Mouse (Mus musculus): ENCODE results near the gene Olfr1042. TPM values are rescaled to one million over a fixed set of nuclear protein-coding genes. Genes with fewer than 3 reads are reported as not detected.
"Not testable (repeated sequence)": the region's sequence is repeated elsewhere in the genome, so short reads cannot be mapped to it uniquely, and the experiment has no call there.

The Olfr1042 gene
- polyA plus RNA-seq (2015; fragmentation: Nextera tagmentation; extraction: Ambion mirVana), result not detected in 2 replicates

DNA sequence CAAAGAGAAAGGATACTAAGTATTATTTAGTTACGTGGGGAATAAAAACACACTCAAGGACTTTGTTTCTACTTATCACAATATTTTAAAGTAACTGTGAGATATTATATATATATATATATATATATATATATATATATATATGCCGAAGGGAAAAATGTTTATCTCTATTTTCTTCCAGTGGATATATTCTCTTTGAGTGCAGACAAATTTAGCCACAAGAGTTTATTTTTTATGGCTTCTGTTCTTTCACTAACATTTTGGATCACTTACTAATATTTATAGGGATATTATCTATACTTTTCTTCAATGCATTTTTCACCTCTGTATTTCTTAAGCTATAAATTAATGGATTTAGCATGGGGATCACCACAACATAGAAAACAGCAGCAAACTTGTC, at the start of gene Olfr1042:
Olfr1042 (minus strand) TSS at position 101 of the 400 bp plus-strand sequence.
- ATAC-seq (ENCODE audit: low read depth), result no peak
- H3K4me1 ChIP-seq (ENCODE audit: control insufficient read depth, low read depth, low read length), result no peaks in the 10 kb centered on the region
- no peaks in the 10 kb centered on the region for H3K36me3 ChIP-seq (ENCODE audit: control insufficient read depth, insufficient read depth)
- H3K9ac ChIP-seq (ENCODE audit: low read depth, low read length), result no peak within 1 kb of the TSS
- 69% methylated on average over 2 of the region's 2 CpGs for WGBS (ENCODE audit: insufficient replicate concordance)
- no peak within 1 kb of the TSS for H3K4me3 ChIP-seq (ENCODE audit: low read depth, low read length)
- no peaks in the 10 kb centered on the region for H3K27me3 ChIP-seq (ENCODE audit: control insufficient read depth, insufficient read depth, low read depth, low read length)
- no peaks in the 10 kb centered on the region for H3K9me3 ChIP-seq (replicated peaks; ENCODE audit: control insufficient read depth, low read length)
- H3K4me2 ChIP-seq (ENCODE audit: low read depth, low read length), result no peak within 1 kb of the TSS
- H3K27ac ChIP-seq (ENCODE audit: low read length), result no peak within 1 kb of the TSS

DNA sequence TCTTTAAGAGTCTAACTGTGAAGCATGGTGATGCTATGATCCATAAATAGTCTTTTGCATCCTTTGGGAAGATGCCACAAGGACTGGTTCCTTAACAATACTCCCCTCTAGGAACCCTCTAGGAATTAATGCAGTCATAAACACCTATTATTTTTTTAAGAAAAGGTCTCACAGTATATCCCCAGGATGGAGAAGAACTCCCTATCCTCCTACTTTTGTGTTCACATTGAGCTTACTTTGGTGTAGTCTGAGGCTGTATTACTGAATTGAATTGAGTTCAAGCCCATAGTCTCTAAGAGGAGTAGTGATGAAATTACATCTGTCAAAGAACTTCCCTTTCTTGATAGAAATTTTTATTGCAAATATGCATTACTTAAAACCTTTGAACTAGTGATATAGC, 41.3 kb upstream of the Olfr1042 start, which contains the start of gene Olfr1045:
Olfr1045 (minus strand) TSS at position 101 of the 400 bp plus-strand sequence.
- Histone ChIP-seq H3K27me3 (ENCODE audit: control insufficient read depth, insufficient read depth, low read depth, low read length) (no peaks in the 10 kb centered on the region), H3K4me1 (ENCODE audit: control insufficient read depth, low read depth, low read length) (no peaks in the 10 kb centered on the region), H3K27ac (ENCODE audit: low read length) (no peak within 1 kb of the TSS), H3K9ac (ENCODE audit: low read depth, low read length) (no peak within 1 kb of the TSS), H3K36me3 (ENCODE audit: control insufficient read depth, insufficient read depth) (no peaks in the 10 kb centered on the region), H3K4me3 (ENCODE audit: low read depth, low read length) (no peak within 1 kb of the TSS), H3K4me2 (ENCODE audit: low read depth, low read length) (no peak within 1 kb of the TSS), H3K9me3 (replicated peaks; ENCODE audit: control insufficient read depth, low read length) (no peaks in the 10 kb centered on the region)
- no peak for ATAC-seq (ENCODE audit: low read depth)

DNA sequence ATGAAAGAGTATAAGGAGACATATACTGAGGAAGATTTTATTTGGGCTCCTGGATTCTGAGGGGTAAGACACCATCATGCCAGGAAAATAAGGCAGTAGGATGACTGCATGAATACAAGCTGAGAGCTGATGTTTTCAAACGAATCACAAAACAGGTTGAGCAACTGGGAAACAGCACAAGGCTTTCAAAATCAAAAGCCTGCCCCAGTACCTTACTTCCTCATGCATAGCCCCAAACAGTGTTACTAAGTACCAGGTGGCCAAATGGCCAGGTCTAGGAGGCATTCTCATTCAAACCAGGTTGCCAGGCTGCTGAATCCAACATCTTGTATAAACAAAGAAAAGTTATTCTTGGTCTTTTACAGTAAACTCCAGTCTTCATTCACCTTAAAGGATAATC, 34.2 kb upstream of the Olfr1042 start:
- 28% methylated on average over 1 of the region's 1 CpGs for WGBS (ENCODE audit: insufficient replicate concordance)
- Histone ChIP-seq H3K9ac (ENCODE audit: low read depth, low read length) (no peak overlapping the region), H3K27me3 (ENCODE audit: control insufficient read depth, insufficient read depth, low read depth, low read length) (no peaks in the 10 kb centered on the region), H3K36me3 (ENCODE audit: control insufficient read depth, insufficient read depth) (no peaks in the 10 kb centered on the region), H3K9me3 (replicated peaks; ENCODE audit: control insufficient read depth, low read length) (no peaks in the 10 kb centered on the region), H3K4me2 (ENCODE audit: low read depth, low read length) (no peak overlapping the region), H3K27ac (ENCODE audit: low read length) (no peak overlapping the region), H3K4me3 (ENCODE audit: low read depth, low read length) (no peak overlapping the region), H3K4me1 (ENCODE audit: control insufficient read depth, low read depth, low read length) (no peaks in the 10 kb centered on the region)
- ATAC-seq (ENCODE audit: low read depth), result no peak; the same call in 1 of the 2 replicates

DNA sequence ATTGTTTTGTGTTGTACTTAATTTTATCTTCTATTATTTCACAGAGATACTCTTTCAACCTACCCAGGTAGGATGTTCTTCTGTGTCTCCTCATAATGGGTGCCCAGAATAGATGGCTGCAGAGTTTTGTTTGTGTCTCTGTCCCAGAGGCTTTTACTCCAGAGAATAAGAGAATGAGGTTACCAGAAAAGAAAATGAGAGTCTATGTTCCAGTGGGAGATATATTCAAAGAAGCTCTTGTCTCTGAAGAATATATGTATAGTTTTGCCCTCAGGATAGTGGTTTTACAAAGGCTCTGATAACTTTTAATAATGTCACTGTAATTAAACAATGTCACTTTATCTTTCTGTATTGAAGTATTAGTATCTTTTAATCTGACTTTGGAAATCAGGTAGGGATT, 23.9 kb upstream of the Olfr1042 start, which contains the start of gene Olfr52:
Olfr52 (minus strand) TSS at position 101 of the 400 bp plus-strand sequence.
- Histone ChIP-seq H3K4me2 (ENCODE audit: low read depth, low read length) (no peak within 1 kb of the TSS), H3K4me3 (ENCODE audit: low read depth, low read length) (no peak within 1 kb of the TSS), H3K36me3 (ENCODE audit: control insufficient read depth, insufficient read depth) (no peaks in the 10 kb centered on the region), H3K9me3 (replicated peaks; ENCODE audit: control insufficient read depth, low read length) (no peaks in the 10 kb centered on the region), H3K27me3 (ENCODE audit: control insufficient read depth, insufficient read depth, low read depth, low read length) (no peaks in the 10 kb centered on the region), H3K4me1 (ENCODE audit: control insufficient read depth, low read depth, low read length) (no peaks in the 10 kb centered on the region), H3K27ac (ENCODE audit: low read length) (no peak within 1 kb of the TSS), H3K9ac (ENCODE audit: low read depth, low read length) (no peak within 1 kb of the TSS)
- ATAC-seq (ENCODE audit: low read depth), result no peak

DNA sequence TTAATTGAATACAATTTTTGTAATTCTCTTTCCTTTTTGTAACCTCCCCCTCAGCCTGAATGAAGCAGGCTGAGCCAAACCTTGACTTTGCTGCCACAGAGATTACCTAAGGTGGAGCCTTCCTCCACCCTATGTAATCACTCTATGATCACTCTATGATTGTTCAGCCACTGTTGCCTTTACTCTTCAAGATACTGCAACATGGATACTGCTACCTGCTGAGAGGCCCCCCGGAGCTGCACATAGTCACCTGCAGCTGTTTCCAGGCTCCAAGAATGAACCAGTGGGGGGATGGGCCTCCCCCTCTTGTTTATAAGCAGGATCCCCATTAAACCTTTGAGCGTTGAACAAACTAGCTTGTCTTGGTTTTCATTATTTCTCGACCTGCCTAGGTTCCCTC, 18.3 kb upstream of the Olfr1042 start:
- 71% methylated on average over 3 of the region's 3 CpGs for WGBS (ENCODE audit: insufficient replicate concordance)
- H3K27me3 ChIP-seq (ENCODE audit: control insufficient read depth, insufficient read depth, low read depth, low read length), result no peaks in the 10 kb centered on the region
- no peak overlapping the region for H3K27ac ChIP-seq (ENCODE audit: low read length)
- H3K4me2 ChIP-seq (ENCODE audit: low read depth, low read length), result no peak overlapping the region
- no peak overlapping the region for H3K9ac ChIP-seq (ENCODE audit: low read depth, low read length)
- no peak overlapping the region for H3K4me3 ChIP-seq (ENCODE audit: low read depth, low read length)
- no peaks in the 10 kb centered on the region for H3K4me1 ChIP-seq (ENCODE audit: control insufficient read depth, low read depth, low read length)
- no peaks in the 10 kb centered on the region for H3K9me3 ChIP-seq (replicated peaks; ENCODE audit: control insufficient read depth, low read length)
- no peaks in the 10 kb centered on the region for H3K36me3 ChIP-seq (ENCODE audit: control insufficient read depth, insufficient read depth)
- no peak for ATAC-seq (ENCODE audit: low read depth)

DNA sequence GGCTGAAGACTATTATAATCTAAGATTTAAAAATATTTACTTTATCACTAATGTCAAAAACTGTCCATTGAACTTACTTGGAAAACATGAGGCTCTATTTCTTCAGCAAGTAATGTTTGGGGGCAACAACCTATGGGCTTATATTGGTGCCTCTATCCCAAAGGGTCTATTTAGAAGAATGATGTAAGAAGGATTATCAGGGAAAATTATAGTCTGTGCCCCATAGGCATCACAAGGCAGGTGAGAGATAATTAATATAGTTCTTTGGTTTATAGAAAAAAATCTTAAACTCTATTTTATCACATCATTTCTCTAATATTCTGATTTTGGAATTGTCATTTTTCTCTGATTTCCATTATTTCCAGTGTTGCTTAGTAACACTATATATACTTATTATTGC, 16.1 kb upstream of the Olfr1042 start, which contains the start of gene Olfr1044:
Olfr1044 (minus strand) TSS at position 101 of the 400 bp plus-strand sequence.
- Histone ChIP-seq H3K36me3 (ENCODE audit: control insufficient read depth, insufficient read depth) (no peaks in the 10 kb centered on the region), H3K9me3 (replicated peaks; ENCODE audit: control insufficient read depth, low read length) (no peaks in the 10 kb centered on the region), H3K9ac (ENCODE audit: low read depth, low read length) (no peak within 1 kb of the TSS), H3K4me3 (ENCODE audit: low read depth, low read length) (no peak within 1 kb of the TSS), H3K4me1 (ENCODE audit: control insufficient read depth, low read depth, low read length) (no peaks in the 10 kb centered on the region), H3K27ac (ENCODE audit: low read length) (no peak within 1 kb of the TSS), H3K27me3 (ENCODE audit: control insufficient read depth, insufficient read depth, low read depth, low read length) (no peaks in the 10 kb centered on the region), H3K4me2 (ENCODE audit: low read depth, low read length) (no peak within 1 kb of the TSS)
- ATAC-seq (ENCODE audit: low read depth), result no peak

DNA sequence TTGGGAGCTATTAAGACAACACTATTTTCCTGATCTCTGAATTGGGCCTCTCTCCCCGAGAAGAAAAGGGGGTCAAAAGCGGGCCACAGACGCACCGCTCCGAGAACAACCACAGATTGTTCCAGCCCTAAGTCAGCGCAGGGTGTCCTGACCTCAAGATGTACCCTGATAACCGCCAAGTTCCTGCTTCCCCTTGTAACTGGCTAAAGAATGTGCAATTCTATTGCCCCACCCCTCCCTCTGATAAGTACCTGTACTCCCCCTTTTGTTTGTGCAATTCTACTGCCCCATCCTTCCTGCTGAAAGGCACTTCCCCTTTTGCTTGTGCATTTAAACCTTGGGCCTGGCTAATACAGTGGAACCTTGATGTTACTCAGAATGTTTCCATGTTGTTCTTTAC, 13.8 kb upstream of the Olfr1042 start:
- not testable (repeated sequence) for H3K36me3 ChIP-seq (ENCODE audit: control insufficient read depth, insufficient read depth); ATAC-seq (ENCODE audit: low read depth)

DNA sequence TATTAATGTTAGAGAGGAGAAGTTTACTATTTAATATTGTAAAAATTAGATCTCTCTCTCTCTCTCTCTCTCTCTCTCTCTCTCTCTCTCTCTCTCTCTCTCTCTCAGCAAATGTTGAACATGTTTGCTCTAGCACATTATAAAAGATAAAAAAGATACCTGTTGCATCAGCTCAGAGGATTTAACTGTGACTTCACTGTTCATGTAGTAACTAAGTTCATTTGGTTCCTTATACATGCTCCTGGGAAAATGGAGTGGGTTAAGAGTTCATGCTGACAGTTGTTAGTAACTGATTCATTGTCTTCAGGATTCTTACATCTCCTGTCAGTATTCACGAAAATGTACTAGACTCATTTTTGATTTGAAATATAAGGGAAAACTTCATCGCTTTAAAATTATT, 5.8 kb upstream of the Olfr1042 start, which contains the start of gene Olfr1043:
Olfr1043 (minus strand) TSS at position 101 of the 400 bp plus-strand sequence.
- H3K36me3 ChIP-seq (ENCODE audit: control insufficient read depth, insufficient read depth), result no peaks in the 10 kb centered on the region
- H3K27ac ChIP-seq (ENCODE audit: low read length), result no peak within 1 kb of the TSS
- H3K4me1 ChIP-seq (ENCODE audit: control insufficient read depth, low read depth, low read length), result no peaks in the 10 kb centered on the region
- H3K9me3 ChIP-seq (replicated peaks; ENCODE audit: control insufficient read depth, low read length), result no peaks in the 10 kb centered on the region
- no peak for ATAC-seq (ENCODE audit: low read depth)
- no peak within 1 kb of the TSS for H3K4me3 ChIP-seq (ENCODE audit: low read depth, low read length)
- no peaks in the 10 kb centered on the region for H3K27me3 ChIP-seq (ENCODE audit: control insufficient read depth, insufficient read depth, low read depth, low read length)
- WGBS (ENCODE audit: insufficient replicate concordance), result 62% methylated on average over 2 of the region's 2 CpGs
- H3K9ac ChIP-seq (ENCODE audit: low read depth, low read length), result no peak within 1 kb of the TSS
- no peak within 1 kb of the TSS for H3K4me2 ChIP-seq (ENCODE audit: low read depth, low read length)

More for the DNA sequence above, 13.8 kb upstream of the Olfr1042 start:
- not testable (repeated sequence) for H3K27ac ChIP-seq (ENCODE audit: low read length); H3K4me1 ChIP-seq (ENCODE audit: control insufficient read depth, low read depth, low read length); H3K4me3 ChIP-seq (ENCODE audit: low read depth, low read length); H3K4me2 ChIP-seq (ENCODE audit: low read depth, low read length); H3K9ac ChIP-seq (ENCODE audit: low read depth, low read length); H3K27me3 ChIP-seq (ENCODE audit: control insufficient read depth, insufficient read depth, low read depth, low read length); H3K9me3 ChIP-seq (replicated peaks; ENCODE audit: control insufficient read depth, low read length)
- WGBS (ENCODE audit: insufficient replicate concordance), result 26% methylated on average over 7 of the region's 7 CpGs

DNA sequence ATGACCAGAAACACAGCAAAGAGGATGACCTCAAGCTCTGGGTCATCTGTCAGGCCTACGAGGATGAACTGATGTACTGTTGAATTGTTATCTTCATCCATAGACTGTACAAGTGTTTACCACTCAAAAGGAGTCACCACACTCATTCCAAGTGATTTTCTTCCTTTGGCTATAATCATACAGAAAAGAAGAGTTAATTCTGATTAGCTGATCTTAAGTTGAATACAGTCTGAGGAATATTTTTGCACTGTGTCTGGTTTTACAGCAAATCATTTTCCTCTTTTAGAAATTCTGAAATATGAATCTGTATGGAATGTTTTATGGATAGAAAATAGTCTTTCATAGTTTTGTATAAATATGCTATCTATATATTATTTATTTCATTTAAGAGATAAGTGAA, 15.0 kb downstream of the Olfr1042 start, which contains the start of gene Olfr1040:
Olfr1040 (minus strand) TSS at position 101 of the 400 bp plus-strand sequence.
- H3K9me3 ChIP-seq (replicated peaks; ENCODE audit: control insufficient read depth, low read length), result no peaks in the 10 kb centered on the region
- H3K4me3 ChIP-seq (ENCODE audit: low read depth, low read length), result no peak within 1 kb of the TSS
- ATAC-seq (ENCODE audit: low read depth), result no peak
- H3K27ac ChIP-seq (ENCODE audit: low read length), result no peak within 1 kb of the TSS
- no peaks in the 10 kb centered on the region for H3K27me3 ChIP-seq (ENCODE audit: control insufficient read depth, insufficient read depth, low read depth, low read length)
- no peaks in the 10 kb centered on the region for H3K36me3 ChIP-seq (ENCODE audit: control insufficient read depth, insufficient read depth)
- H3K4me1 ChIP-seq (ENCODE audit: control insufficient read depth, low read depth, low read length), result no peaks in the 10 kb centered on the region
- 67% methylated on average over 1 of the region's 1 CpGs for WGBS (ENCODE audit: insufficient replicate concordance)
- H3K4me2 ChIP-seq (ENCODE audit: low read depth, low read length), result no peak within 1 kb of the TSS
- no peak within 1 kb of the TSS for H3K9ac ChIP-seq (ENCODE audit: low read depth, low read length)
